Mouse (Mus musculus): ENCODE data around the gene Kat2b.

DNA sequence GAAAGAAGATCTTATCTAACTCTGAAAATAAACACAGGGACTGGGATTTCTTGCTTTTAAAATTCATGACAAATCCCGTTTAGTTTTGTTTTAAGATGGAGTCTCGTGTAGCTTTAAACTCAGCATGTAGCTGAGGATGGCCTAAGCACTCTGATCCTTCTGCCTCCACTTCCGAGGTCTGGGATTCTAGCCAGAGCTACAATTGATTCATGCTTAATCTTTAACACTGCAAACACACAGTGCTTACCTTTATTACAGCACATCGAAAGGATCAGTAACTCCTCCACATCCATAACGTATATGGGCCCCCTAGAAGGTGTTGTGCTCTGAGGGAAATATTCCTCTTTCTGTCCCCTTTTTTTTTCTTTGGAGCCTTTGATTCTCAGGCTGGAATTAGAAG is 61.5 kb downstream of the Kat2b start:
- TF ChIP-seq CTCF (IDR thresholded peaks at IDR 0.05; ENCODE audit: low read depth, low read length) (no peak), TAL1 (conservative IDR thresholded peaks at IDR 0.05; ENCODE audit: low read depth, low read length) (no peak)
